Mouse (Mus musculus): ENCODE results near the gene Epb41l2.

Epb41l2 gene

DNA sequence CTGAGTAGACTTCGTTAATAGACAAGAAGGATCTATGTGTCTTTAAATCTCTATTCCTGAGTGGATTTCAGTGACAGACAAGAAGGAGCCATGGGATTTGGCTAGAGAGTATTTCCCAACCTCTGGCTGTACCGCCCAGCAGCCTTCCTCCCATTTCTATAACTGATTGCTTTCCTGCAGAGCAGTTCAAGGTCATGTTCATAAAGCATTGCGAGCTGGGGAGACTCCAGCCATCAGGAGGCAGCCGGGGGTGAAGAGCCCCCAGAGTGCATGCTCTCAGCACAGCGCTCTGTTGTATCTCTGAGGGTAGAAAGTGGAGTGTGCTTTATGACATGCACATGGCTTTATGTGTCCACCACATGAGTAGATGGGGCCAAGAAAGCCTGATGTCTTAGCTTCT is 123.2 kb downstream of the Epb41l2 start:
- DNase-seq (ENCODE audit: low spot score in 2 of 2), result no peak

DNA sequence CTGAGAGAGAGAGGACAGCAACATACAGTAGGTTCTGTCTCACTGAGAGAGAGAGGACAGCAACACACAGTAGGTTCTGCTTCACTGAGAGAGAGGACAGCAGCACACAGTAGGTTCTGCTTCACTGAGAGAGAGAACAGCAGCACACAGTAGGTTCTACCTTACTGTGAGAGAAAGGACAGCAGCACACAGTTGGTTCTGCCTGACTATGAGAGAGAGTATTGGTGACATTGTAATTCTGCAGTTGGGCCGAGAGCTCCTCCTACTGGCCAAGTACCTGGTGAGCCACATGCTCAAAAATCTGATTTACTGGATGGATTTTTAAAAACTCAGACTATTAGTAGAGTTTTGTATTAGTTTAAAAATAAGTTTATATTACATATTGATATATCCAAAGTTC is 128.9 kb downstream of the Epb41l2 start:
- peak; percentile 51 to 76 for DNase-seq (ENCODE audit: low spot score in 2 of 2)

DNA sequence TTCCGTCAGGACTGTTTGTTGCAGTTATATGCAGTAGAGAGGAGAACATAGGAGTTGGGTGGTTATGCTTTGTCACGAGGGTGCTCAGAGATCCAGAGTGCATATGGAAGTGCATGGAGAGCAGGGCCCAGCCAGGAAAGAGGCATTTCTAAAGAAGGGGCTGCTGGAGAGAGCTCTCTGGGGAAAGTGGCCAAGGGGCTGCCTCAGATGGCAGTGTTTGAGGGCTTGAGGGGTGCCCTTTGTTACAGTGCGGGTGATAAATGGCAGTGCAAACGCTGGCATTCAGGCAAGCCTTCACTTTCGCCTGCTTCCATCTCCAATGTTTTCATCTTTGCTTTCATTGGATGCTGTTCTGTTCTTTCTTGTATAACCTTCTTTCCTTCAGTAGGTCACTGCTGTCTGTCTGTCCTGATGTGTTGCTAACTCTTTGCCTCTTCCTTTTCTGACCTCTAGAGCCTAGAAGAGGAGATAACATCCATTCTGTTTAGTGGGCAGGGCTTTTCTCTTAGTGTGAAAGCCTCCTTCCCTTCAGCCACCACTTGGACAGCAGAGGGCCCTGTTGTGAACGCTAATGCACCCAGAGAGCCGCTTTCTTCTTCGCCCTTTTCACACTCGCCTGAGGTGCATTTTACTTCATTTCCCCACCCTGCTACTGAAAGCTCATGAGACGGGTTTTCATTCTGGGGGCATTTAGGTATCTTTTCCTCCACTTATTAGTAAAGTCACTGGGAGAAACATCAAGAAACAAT is 139.9 kb downstream of the Epb41l2 start:
- no peak for DNase-seq (ENCODE audit: low spot score in 2 of 2)

DNA sequence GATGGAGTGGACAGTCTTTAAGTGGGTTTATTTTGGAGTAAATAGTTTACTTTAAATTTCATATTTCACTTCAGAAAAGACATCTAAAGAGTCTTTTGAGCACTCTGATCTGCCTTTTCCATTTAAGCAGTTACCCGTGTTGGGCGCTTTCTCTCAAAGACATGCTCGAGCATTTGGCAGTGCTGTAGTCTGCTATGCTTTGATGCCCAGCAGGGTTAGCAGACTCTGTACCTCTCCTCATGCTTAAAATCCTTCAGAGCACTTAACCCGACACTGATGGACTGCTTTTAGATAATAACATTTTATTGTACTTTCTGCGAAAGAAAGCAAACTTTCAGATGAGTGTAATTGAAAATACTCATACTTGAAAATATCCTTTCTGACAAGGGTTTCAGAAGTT is 143.7 kb downstream of the Epb41l2 start:
- peak in 1 of 2 experiments; percentile 6 for DNase-seq (ENCODE audit: low spot score in 2 of 2)

DNA sequence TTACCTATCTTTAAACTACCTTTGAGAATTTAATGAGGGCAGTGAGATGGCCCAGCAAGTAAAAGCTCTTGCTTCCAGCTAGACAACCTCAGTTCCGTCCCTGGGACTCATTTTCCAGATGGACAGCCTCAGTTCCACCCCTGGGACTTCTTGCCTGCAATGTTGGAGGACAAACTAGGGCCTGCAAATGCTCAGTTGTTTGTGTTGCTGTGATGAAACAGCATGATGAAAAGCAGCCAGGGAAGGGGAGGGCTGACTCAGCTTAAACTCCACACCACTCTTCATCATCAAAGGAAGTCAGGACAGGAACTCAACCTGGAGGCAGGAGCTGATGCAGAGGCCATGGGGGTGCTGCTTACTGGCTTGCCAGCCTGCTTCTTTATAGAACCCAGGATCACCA is 154.2 kb downstream of the Epb41l2 start:
- no peak for DNase-seq (ENCODE audit: low spot score in 2 of 2)

DNA sequence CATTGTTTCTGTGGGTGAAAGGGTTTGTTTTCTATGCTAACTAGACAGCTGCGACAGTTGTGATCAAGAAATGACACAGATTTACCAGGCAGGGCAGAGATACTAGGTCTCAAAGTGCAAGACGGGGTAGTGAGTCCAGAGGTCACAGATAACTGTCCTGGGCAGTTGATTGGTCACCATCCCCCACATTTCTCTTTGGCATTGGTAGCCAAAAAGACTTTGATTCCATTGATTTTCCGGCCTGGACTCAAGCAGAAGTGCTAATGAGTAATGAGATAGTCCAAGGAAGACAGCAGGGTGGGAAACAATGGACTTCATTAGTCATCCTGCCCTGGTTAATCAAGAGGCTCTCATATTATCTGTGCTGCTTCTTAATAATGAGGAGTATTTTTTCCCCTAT is 160.4 kb downstream of the Epb41l2 start:
- no peak for DNase-seq (ENCODE audit: low spot score in 2 of 2)

DNA sequence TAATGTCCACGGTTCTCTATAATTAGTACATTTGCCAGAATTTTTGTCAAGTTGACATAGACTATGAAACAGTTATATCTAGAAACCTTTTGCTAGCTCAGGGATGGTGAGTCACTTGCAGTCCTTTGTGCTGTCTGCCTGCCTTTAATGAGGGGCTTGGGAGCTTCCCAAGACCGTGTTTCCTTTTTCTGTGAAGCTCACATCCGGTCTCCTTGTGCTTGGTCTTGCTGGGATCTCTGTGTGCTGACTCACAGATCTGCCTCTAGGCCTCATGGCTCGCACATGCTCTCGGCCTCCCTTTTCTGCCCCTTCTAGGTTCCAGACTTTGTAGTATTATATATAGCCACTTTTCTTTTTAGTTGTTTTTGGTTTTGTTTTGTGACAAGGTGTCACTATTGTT is 160.8 kb downstream of the Epb41l2 start:
- DNase-seq (ENCODE audit: low spot score in 2 of 2), result no peak

DNA sequence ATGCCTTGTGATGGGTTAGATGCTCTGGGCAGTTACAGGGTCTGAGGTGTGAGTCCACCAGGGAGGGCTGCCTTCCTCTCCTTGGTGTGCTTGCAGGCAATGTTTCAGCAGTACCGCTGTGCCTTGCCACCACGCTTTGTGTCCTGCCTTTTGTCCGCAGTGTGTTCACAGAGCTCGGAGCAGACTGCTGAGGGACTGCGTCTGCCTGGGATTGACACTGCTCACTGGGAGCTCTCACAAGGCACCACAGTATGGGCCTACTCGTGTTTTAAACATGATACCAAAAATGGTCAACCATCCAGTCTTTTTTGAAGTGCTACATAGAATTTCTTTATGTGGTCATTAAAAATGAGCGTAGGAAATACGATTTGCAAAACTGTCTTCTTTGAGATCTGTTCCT is 164.1 kb downstream of the Epb41l2 start:
- peak in 1 of 2 experiments; percentile 40 for DNase-seq (ENCODE audit: low spot score in 2 of 2)

DNA sequence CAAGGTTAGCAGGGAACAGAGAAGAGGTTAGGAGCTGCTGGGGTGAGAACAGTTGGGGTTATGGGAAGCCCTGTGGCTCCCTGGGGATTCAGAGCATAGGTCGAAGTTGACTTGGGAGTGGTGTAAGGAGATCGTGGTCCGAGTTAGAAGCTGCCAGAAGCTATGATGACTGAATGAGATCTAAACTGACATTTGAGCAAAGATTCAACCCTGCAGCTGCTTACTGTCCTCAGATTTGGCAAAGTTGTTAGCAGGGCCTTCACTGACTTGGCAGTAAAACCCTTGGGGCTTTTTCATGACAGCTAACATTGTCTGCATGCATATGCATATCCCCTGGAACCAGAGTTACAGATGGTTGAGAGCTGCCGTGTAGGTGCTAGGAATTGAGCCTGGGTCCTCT is 166.6 kb downstream of the Epb41l2 start:
- peak in 1 of 2 experiments; percentile 31 for DNase-seq (ENCODE audit: low spot score in 2 of 2)

DNA sequence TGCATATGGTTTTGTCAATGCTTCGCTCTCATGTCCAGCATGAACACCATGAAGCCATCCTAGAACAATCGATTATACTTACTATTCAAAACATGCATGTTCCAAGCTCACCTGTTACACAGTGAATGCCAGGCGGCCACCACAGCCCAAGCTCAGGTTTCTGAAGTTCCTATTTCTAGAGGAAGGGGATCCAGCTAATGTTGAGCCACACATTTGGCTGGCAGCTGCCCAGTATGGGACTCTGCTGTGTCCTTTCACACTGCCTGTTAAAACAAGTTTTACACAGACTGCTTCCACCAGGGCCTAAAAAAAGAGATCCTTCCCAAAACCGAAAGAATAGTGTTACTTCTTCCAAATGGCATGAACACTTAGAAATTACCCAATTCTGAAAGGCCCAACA is 167.0 kb downstream of the Epb41l2 start:
- DNase-seq (ENCODE audit: low spot score in 2 of 2), result peak in 1 of 2 experiments; percentile 26

DNA sequence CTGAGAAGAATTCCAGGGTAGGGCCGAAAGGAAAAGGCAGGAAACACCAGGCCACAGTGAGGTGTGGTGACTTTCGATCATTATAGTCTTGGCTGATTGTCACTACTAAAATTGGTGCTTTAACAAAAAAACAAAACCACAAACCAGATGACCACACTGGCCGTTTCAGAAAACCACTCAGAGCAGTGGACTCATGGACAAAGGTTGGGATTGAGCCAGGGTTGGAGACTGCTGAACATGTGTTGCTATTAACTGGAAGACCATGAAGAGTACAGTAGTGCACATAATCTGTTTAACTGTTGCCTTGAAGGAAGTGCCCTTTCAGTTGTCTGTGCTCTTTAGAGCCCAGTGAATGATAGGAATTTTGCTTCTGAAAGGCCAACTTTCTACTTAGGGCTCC is 167.5 kb downstream of the Epb41l2 start:
- DNase-seq (ENCODE audit: low spot score in 2 of 2), result peak in 1 of 2 experiments; percentile 34

DNA sequence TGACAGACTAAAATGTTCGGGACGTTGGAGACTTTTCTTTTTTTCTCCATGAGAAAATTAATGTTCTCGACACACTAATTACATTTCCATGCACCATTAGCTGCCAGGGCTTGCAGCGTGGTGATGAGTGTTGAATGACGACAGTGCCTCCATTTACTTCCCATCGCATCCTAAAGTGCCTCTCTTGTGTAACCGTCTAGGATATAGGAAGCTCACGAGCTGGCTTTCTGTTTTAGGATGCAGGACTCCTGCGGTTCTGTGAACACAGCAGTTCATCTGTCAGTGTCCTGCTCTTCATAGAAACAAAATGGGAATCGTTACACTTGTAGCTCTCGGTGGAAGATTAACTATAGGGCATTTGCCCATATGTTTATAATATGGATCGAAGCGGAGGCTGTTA is 171.7 kb downstream of the Epb41l2 start:
- peak in 1 of 2 experiments; percentile 36 for DNase-seq (ENCODE audit: low spot score in 2 of 2)

DNA sequence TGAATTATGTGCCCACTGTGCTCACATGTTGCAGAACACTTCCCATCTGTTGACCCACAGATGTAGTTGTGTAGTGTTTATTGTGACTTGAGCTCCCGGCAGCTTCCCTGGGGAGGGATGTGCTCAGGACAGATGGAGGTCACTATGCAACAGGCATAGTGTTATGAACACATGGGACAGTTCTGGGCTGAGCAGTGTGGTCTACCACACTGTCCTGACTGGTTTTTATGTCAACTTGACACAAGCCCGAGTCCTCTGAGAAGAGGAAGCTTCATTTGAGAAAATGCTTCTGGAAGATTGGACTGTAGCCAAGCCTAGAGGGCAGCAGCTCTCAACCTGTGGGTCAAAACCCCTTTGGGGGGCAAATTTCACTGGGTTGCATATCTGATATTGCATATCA is 173.5 kb downstream of the Epb41l2 start:
- peak in 1 of 2 experiments; percentile 41 for DNase-seq (ENCODE audit: low spot score in 2 of 2)

DNA sequence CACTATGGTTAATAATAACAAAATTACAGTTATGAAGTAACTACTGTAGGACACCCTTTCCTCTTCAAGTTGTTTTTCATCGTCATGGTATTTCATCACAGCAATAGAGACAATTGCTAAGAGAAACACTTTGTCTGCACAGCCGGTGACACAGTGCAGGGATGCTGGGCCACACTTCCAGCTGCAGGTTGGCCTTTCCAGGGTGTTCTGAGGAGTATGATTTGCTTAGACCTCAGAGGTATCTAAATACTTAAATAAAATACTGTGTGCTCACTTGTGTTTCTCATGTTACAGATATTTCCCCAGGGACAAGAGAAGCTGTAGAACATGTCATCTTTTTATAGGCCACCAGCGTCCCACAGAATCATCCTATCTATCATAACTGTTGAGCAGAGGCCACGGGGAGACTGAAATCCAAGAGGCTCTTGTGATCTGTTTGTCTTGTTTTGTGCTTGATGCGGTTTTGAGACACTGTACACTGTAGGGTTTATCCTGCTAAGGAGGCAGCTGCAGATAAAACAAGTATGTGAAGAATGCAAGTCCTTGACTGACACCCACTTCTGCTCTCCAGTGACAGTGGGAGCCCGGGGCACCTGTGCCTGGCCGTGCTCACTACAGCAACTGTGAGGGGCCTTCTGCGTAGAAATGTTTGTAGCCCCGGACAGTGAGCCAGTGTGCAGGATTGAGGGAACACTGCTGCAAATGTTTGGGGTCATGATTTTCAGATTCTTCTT is 174.1 kb downstream of the Epb41l2 start:
- peak in 1 of 2 experiments; percentile 23 for DNase-seq (ENCODE audit: low spot score in 2 of 2)

DNA sequence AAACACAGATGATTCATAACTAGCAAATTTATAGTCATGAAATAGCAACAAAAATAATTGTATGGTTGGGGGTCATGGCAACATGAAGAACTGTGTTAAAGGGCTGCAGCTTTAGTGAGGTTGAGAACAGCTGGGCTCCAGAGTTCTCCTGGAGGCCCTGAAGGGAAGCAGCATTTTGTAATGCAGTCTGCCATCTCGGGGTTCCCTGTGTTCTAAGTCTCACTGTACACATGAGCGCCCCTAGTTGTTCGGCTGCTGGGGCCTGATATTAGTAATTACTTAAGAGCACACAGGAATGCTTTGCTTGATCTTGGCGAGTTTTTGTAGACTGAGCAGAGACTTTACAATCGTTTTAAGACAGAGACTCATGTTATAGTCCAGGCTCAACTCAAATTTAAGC is 174.9 kb downstream of the Epb41l2 start:
- peak in 1 of 2 experiments; percentile 40 for DNase-seq (ENCODE audit: low spot score in 2 of 2)

DNA sequence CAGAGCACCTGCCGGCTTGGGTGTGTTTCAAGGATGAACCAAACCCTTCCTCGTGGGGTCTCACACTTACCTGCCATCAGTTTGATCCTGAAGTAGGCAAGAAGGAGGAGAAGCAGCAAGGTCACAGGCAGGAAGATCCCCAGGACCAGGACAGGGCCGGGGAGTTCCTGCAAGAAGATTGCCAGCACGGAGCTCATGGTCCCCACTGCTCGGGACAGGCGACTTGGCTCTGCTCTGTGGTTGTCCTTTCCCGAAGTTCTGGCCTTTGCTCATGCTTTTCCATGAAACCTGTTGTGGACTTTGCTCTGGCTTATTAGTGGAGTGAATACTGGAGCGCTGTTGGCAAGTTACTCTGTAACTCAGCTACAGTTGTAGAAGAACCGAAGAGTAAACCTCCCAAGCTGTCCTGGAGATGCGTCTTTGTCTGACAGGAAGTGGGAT is 176.3 kb downstream of the Epb41l2 start, which contains the start of gene Smlr1:
Gene Smlr1, minus strand, starts transcription at position 377 of the 441 bp plus-strand sequence.
- no peak for DNase-seq (ENCODE audit: low spot score in 2 of 2)

DNA sequence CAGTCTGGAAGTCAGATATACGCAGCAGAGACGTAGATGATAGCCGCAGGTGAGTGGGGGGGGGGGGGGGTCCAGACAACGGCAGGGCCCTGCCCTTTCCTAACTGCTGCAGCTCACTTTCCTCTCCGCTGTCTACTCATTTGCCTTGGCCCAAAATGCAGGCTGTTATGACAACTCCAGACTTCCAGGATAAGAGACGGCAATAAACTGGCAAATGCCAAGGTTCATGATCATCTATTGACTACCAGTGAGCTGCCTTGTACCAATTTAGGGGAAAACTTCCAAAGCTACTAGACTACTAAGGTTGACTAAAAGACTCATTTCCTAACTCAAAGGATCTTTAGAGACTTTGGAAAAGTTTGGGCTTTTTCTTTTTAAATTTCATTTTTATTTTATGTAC is 177.0 kb downstream of the Epb41l2 start:
- DNase-seq (ENCODE audit: low spot score in 2 of 2), result no peak

DNA sequence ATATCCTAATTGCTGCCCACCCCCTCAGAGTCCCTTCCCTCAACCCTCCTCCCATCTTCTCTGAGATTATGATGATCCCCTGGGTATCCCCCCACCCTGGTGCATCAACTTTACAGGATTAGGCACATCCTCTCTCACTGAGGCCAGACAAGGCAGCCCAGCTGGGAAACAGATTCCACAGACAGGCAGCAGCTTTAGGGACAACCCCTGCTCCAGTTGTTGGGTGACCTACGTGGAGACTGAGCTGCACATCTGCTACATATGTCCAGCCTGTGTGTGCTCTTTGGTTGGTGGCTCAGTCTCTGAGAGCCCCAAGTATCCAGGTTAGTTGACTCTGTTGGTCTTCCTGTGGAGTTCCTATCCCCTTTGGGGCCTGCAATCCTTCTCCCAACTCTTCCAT is 179.1 kb downstream of the Epb41l2 start:
- DNase-seq (ENCODE audit: low spot score in 2 of 2), result no peak

DNA sequence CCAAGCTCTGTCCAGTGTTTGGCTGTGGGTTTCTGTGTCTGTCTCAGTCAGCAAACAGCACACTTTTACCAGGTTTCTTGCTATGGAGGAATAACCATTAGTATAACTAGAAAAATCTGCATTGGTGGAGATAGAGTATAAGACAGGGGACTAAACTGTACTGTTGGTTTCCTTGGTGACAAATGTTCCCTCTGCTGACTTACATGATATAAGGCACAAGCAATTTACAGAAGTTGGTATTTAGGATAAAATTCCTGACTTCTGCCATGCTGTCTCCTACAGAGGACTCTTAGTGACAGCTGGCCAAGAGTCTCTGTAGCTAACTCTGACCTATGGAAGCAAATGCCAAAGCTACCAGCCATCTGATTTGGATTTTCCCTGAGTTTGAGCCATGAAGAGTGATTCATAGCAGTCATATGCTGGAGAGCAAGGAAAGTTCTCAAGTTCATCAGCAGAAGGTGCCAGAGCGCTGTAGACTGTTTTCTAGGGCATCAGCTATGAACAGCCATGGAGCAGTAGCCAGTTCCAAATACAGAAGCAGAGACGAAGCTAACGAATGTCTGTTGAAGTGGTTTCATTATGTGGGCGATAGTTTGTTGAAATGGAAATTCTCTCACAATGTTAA is 179.7 kb downstream of the Epb41l2 start:
- no peak for DNase-seq (ENCODE audit: low spot score in 2 of 2)

DNA sequence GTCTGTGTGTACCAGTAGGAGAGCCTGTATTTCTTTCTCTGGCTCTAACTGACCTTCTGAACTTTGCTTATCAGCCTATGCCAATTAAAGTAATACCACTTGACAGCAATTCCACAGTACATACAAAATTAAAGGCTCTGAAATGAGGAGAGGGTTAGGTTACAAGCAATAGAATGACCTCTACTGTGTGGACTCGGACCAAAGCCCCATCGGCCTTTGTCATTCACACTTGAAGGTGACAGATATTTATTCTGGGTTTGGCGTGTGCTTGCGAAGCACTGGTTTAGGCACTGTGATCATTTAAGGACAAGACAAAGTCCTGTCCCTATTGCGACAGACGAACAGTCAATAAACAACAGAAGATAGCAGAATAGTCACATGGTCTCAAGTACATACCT is 180.2 kb downstream of the Epb41l2 start:
- no peak for DNase-seq (ENCODE audit: low spot score in 2 of 2)

DNA sequence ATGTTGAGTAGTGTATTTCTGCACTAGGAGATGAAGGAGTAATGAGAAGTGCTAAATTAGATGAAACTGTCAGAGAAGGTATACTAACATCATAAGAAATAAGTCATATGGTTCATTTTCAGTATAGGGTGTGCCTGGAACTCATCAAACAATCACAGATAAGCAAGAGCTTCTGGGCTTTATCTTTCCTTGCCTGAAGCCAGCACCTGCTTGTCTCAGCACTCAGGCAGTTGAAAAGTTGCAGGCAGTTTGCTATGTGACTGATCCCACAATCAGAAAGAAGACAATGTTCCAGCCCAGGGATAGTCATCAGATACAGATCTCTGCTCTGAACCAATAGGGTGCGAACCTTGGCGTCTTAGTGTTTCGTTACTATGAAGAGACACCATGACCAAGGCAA is 181.5 kb downstream of the Epb41l2 start:
- no peak for DNase-seq (ENCODE audit: low spot score in 2 of 2)

DNA sequence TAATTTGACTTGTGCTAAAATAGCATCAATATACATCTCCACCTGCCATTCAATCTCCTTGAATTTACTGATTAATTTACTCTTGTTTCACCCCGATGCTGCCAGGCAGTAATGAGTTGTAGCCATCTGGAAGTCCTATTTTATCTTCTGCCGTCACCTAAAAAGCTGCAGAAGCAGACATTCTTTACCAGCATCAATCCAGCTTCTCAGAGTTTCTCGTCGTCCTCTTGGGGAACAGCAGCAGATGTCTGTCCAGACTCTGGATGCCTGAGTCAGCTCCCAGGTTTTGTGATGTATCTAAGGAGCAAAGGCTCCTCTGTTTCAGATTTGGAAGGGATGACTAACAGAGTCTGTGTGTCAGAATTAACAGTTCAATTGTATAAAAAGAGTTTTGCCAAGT is 193.3 kb downstream of the Epb41l2 start:
- no peak for DNase-seq (ENCODE audit: low spot score in 2 of 2)

Measured in spleen, postnatal 4 days (tissue).